Mouse (Mus musculus): ENCODE measurements around the gene Drosha.

- TF ChIP-seq POLR2A (IDR thresholded peaks at IDR 0.05; ENCODE audit: control insufficient read depth, low read depth, low read length) (no peak), CTCF (IDR thresholded peaks at IDR 0.05; ENCODE audit: control insufficient read depth, insufficient read depth, insufficient replicate concordance, low read depth, low read length) (no peak)
Observed at GRCm38 (mm10) chr15:12842833-12843232, 18.2 kb downstream of the Drosha start.

Data from testis, adult 2 months (tissue).